Mouse (Mus musculus) hindbrain, postnatal 0 days (tissue): ENCODE measurements around the gene Dock9. TPM values are rescaled to one million over a fixed set of nuclear protein-coding genes. Genes with fewer than 3 reads are reported as not detected.

Experiments
- ATAC-seq: fragments of 200-750 bp; cut with Nextera tagmentation; 2 replicates; pipeline ENCODE4 v1.8.0; 2017; ENCODE audit warnings: mild to moderate bottlenecking, moderate TSS enrichment, moderate library complexity
- DNase-seq: peaks from one replicate; pipeline ENCODE4 v3.0.0-alpha.2; 2015; ENCODE audit warnings: low spot score
- H3K27ac ChIP-seq: fragments of 300-500 bp; sonication (generic); 2 replicates; pipeline ENCODE4 v1.5.1; 2014; ENCODE audit warnings: mild to moderate bottlenecking
- H3K27me3 ChIP-seq: fragments of 300-500 bp; sonication (generic); 2 replicates; pipeline ENCODE4 v1.6.1; 2014; ENCODE audit warnings: low read length, mixed read lengths; ENCODE audit not compliant: insufficient read depth
- H3K36me3 ChIP-seq: fragments of 300-500 bp; sonication (generic); 2 replicates; pipeline ENCODE4 v1.6.1; 2014; ENCODE audit warnings: low read length, mixed read lengths; ENCODE audit not compliant: insufficient read depth
- H3K4me1 ChIP-seq: fragments of 300-500 bp; sonication (generic); 2 replicates; pipeline ENCODE4 v1.6.1; 2014; ENCODE audit warnings: antibody characterized with exemption, low read length, mixed read lengths; ENCODE audit not compliant: insufficient read depth
- H3K4me2 ChIP-seq: fragments of 300-500 bp; sonication (generic); 2 replicates; pipeline ENCODE4 v1.6.1; 2014; ENCODE audit warnings: low read depth, mild to moderate bottlenecking, low read length, moderate library complexity, mixed read lengths
- H3K4me3 ChIP-seq: fragments of 300-500 bp; sonication (generic); 2 replicates; pipeline ENCODE4 v1.5.1; 2014; ENCODE audit warnings: low read length
- H3K9ac ChIP-seq: fragments of 300-500 bp; sonication (generic); replicated peaks from 2 replicates; pipeline ENCODE4 v1.6.1; 2014; ENCODE audit warnings: mild to moderate bottlenecking, low read length, moderate library complexity, mixed read lengths
- H3K9me3 ChIP-seq: fragments of 300-500 bp; sonication (generic); 2 replicates; pipeline ENCODE4 v1.6.1; 2016; ENCODE audit warnings: low read length, mixed read lengths
- CTCF ChIP-seq: IDR thresholded peaks from 2 replicates; pipeline ENCODE4 v1.5.1; 2016; ENCODE audit warnings: antibody characterized with exemption, control low read depth, low read depth
- WGBS: fragments of 180-500 bp; shearing (Covaris S2); extraction: QIAGEN DNeasy Blood & Tissue Kit; methylation state at CpG from one replicate; pipeline ENCODE4 v1.1.7; 2014; 5-methylcytosine and 5-hydroxymethylcytosine counted together
- polyA plus RNA-seq: library from polyadenylated mRNA; unstranded; fragments of >200 nt; fragmentation: Nextera tagmentation; extraction: Ambion mirVana; gene quantifications from 2 replicates; pipeline ENCODE4 v1.2.1, GENCODE M21; 2015
- total RNA-seq: library from RNA; depleted of rRNA; stranded (reverse); fragments of >200 nt; gene quantifications from 2 replicates; pipeline ENCODE4 v1.2.3, GENCODE M21; 2014

The Dock9 gene
- total and polyA plus RNA-seq, 2 experiments from 2014 or later: 11.7 to 51.3 TPM

DNA sequence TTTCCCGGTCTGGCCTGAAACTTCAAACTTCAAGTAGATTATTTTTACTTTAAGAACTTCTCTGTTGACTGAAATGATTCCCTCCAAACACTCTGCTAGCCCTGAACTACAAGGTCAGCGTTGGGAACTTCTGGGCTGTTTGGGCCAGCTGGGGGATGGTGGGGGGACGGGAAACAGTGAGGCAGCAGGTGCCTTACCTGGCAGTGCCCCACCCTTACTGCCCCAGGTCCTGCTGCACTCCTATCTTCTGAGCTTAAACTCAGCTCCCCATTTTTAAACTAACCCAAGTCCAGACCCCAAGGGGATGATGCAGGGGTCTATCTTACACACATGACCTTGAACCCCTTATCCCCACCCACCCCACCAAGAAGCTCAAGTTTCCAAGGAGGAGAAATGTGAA lies 122.5 kb downstream of the Dock9 start:
- Histone ChIP-seq H3K4me1 (peaks cover 8% of the 10 kb centered on the region; the same call in 1 of the 2 replicates), H3K4me3 (no peak overlapping the region), H3K9me3 (no peaks in the 10 kb centered on the region), H3K4me2 (no peak overlapping the region), H3K36me3 (no peaks in the 10 kb centered on the region), H3K27me3 (no peaks in the 10 kb centered on the region), H3K27ac (no peak overlapping the region), H3K9ac (no peak overlapping the region)
- 69% methylated on average over 3 of the region's 3 CpGs for WGBS
- no peak for DNase-seq
- no peak for ATAC-seq
- TF ChIP-seq CTCF: no peak

DNA sequence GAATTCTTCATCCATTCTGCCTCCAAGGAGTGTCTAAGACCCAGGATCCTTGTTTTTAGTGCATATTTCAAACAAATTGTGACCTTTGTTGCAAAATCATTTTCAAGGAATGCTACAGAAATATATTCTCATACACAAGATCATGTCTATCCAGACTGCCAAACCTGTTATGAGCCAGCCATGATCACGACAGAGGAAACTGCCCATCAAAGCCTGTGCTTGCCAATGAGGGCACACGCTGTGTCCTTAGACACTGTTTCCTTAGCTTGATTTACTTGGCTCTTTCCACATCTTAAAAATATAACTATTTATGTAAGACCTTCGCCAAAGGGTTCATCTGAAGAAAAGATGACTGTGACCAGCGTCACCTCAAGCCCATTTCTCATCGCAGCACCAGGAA lies 127.6 kb downstream of the Dock9 start:
- Histone ChIP-seq H3K9ac (no peak overlapping the region), H3K4me2 (no peak overlapping the region), H3K9me3 (no peaks in the 10 kb centered on the region), H3K27ac (no peak overlapping the region), H3K27me3 (no peaks in the 10 kb centered on the region), H3K36me3 (no peaks in the 10 kb centered on the region), H3K4me3 (no peak overlapping the region), H3K4me1 (no peaks in the 10 kb centered on the region)
- no peak for ATAC-seq
- 87% methylated on average over 5 of the region's 5 CpGs for WGBS
- DNase-seq: no peak
- no peak for TF ChIP-seq CTCF

DNA sequence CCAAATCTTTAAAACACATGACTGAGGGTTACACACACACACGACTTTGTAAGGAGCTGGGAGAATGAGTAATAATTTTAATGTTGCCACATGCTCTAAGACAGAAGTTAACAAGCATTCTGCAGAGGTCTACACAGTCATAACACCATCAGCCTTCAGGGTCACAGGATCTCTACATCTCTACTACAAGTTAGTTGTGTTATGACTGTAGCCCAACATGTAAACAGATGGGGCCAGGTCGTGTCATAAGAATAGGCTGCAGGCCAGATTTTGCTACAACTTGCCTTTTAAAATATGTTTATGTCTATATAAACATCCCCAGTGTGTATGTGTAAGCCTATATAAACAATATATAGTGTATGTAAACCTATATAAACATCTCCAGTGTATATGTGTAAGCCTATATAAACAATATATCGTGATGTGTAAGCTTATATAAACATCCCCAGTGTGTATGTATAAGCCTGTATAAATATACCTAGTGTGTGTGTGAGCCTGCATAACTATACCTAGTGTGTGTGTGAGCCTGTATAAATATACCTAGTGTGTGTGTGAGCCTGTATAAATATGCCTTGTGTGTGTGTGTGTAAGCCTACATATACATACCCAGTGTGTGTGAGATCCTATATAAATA lies 130.9 kb downstream of the Dock9 start:
- no peak for DNase-seq
- WGBS: 80% methylated on average over 3 of the region's 3 CpGs
- no peak overlapping the region for H3K4me2 ChIP-seq
- H3K27me3 ChIP-seq: no peaks in the 10 kb centered on the region
- no peaks in the 10 kb centered on the region for H3K36me3 ChIP-seq
- no peaks in the 10 kb centered on the region for H3K4me1 ChIP-seq
- no peak overlapping the region for H3K9ac ChIP-seq
- no peak for ATAC-seq
- H3K4me3 ChIP-seq: no peak overlapping the region
- TF ChIP-seq CTCF: no peak
- H3K27ac ChIP-seq: no peak overlapping the region
- H3K9me3 ChIP-seq: no peaks in the 10 kb centered on the region

DNA sequence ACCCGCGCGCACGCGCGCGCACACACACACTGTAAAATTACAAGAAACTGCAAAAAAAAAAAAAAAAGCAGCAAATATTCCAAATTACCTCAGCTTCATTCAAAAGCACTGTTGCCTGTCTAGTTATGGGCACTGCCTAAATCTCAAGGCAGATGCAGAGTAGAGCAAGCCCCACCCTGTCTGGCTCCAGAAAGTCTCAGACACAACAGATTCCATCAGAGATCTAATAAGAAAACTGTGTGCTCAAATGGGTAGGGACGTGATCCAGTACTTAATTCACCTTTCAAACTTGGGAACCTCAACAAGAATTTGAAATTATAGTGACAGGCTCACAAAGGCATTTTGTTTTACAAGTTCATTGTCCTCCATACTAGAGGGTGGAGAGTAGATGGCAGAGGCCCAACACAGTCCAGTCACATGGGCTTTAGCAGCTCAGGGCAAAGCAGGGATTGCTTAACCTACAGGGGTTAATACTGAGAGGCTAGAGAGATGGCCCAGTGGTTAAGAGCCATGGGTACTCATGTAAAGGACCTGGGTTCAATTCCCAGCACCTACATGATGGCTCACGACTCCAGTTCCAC lies 131.9 kb downstream of the Dock9 start:
- Histone ChIP-seq H3K4me3 (no peak overlapping the region), H3K27ac (no peak overlapping the region), H3K4me1 (no peaks in the 10 kb centered on the region), H3K9me3 (no peaks in the 10 kb centered on the region), H3K4me2 (no peak overlapping the region), H3K27me3 (no peaks in the 10 kb centered on the region), H3K36me3 (no peaks in the 10 kb centered on the region), H3K9ac (no peak overlapping the region)
- WGBS: 96% methylated on average over 9 of the region's 9 CpGs
- TF ChIP-seq CTCF: no peak
- no peak for ATAC-seq
- DNase-seq: no peak

DNA sequence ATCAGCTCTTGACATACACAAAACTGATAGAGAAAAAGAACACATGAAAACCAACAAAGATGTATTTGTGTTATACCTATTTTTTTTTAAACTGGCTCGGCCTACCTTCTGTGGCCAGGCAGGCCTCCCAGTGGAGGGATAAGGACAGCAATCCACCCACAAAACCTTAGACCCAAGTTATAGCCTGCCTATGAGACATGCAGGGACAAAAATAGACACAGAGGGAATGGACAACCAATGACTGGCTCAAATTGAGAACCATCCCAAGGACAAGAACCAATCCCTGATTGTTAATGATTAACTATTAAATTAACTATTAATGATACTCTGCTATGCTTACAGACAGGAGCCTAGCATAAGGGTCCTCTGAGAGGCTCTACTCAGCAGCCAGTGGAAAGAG lies 133.7 kb downstream of the Dock9 start:
- no peak for ATAC-seq
- Histone ChIP-seq H3K4me1 (no peaks in the 10 kb centered on the region), H3K9me3 (no peaks in the 10 kb centered on the region), H3K4me3 (no peak overlapping the region), H3K9ac (no peak overlapping the region), H3K36me3 (no peaks in the 10 kb centered on the region), H3K4me2 (no peak overlapping the region), H3K27me3 (no peaks in the 10 kb centered on the region), H3K27ac (no peak overlapping the region)
- DNase-seq: no peak
- no peak for TF ChIP-seq CTCF
- 95% methylated on average over 1 of the region's 1 CpGs for WGBS

DNA sequence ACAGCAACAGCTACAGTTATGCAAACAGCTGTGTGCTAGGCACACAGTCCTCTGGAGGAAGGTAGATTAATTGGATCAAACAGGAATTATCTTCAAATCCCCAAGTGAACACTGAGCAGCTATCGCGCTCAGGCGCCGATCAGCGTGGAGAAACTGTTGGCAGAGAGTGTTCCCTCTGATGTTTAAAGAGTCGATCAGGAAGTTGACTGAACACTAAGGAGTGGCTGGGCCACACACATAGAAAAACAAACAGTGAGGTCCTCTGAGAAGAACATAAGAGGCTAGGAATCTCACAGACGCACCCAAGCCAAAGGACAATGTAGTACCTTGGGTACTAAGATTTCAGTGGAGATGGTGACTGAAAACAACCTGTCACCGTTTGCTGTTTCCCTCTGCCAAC lies 136.7 kb downstream of the Dock9 start:
- no peaks in the 10 kb centered on the region for H3K9me3 ChIP-seq
- ATAC-seq (no peak), DNase-seq (no peak)
- no peaks in the 10 kb centered on the region for H3K27me3 ChIP-seq
- no peak for TF ChIP-seq CTCF
- no peak overlapping the region for H3K4me3 ChIP-seq
- no peak overlapping the region for H3K27ac ChIP-seq
- H3K9ac ChIP-seq: no peak overlapping the region
- 50% methylated on average over 8 of the region's 8 CpGs for WGBS
- H3K4me1 ChIP-seq: no peaks in the 10 kb centered on the region
- no peak overlapping the region for H3K4me2 ChIP-seq
- peaks cover 10% of the 10 kb centered on the region; the same call in 1 of the 2 replicates for H3K36me3 ChIP-seq

DNA sequence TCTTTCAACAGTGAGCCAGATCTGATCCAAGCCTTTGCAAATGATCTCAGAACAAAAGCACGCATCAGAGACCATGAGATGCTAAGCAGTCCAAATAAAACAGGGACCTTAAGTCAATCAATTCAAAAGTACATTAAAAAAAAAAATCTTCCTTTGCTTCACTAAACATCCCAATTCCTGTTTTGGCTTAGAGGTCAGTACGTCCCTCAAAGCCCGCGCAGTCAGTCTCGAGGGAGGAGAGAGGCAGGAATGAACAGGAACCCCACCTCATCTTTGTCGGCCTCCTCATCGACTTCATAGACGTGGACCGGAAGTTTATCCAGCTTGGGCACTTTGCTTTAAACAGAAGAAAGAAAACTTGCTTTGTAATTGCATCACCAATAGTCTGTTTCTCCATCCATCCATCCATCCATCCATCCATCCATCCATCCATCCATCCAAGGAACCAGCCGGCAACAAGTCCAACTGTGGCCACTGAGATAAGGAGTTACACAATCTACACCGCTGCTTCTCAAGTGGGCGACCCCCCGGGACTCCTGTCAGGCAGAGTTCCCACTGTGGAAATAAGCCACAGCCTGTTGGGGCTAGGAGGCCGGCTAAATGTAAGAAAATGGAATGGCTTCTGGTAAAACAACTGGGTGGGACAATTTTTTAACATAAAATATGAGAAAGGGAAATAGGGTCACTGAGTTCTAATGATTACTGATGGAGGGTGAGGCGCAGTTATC lies 137.3 kb downstream of the Dock9 start:
- no peak for TF ChIP-seq CTCF
- Histone ChIP-seq H3K4me1 (no peaks in the 10 kb centered on the region), H3K27me3 (no peaks in the 10 kb centered on the region), H3K9me3 (no peaks in the 10 kb centered on the region), H3K9ac (no peak overlapping the region), H3K4me2 (no peak overlapping the region), H3K27ac (no peak overlapping the region), H3K36me3 (peaks cover 10% of the 10 kb centered on the region; the same call in 1 of the 2 replicates), H3K4me3 (no peak overlapping the region)
- DNase-seq (no peak), ATAC-seq (no peak)
- 85% methylated on average over 15 of the region's 15 CpGs for WGBS
